Mouse (Mus musculus) ES-Bruce4 (cell line): ENCODE results near the gene Gadd45g. TPM values are rescaled to one million over a fixed set of nuclear protein-coding genes. Genes with fewer than 3 reads are reported as not detected.

Experiments used
- H3K27ac ChIP-seq: 2 replicates; pipeline ENCODE4 v1.5.1; 2012; ENCODE audit warnings: low read length, inconsistent platforms; ENCODE audit not compliant: insufficient read depth
- H3K27me3 ChIP-seq: 2 replicates; pipeline ENCODE4 v1.6.1; 2012; ENCODE audit warnings: mild to moderate bottlenecking, low read length, inconsistent platforms; ENCODE audit not compliant: control insufficient read depth, poor library complexity, insufficient read depth, severe bottlenecking
- H3K36me3 ChIP-seq: 2 replicates; pipeline ENCODE4 v1.6.1; 2012; ENCODE audit warnings: inconsistent platforms, mild to moderate bottlenecking, low read length, moderate library complexity; ENCODE audit not compliant: control insufficient read depth, poor library complexity, insufficient read depth, severe bottlenecking
- H3K4me1 ChIP-seq: one replicate; pipeline ENCODE4 v1.8.1; 2011; ENCODE audit warnings: low read length; ENCODE audit not compliant: control insufficient read depth, insufficient read depth
- H3K4me3 ChIP-seq: 2 replicates; pipeline ENCODE4 v1.5.1; 2011; ENCODE audit warnings: low read depth, mild to moderate bottlenecking, low read length
- H3K9ac ChIP-seq: 2 replicates; pipeline ENCODE4 v1.6.1; 2012; ENCODE audit warnings: low read depth, mild to moderate bottlenecking, inconsistent platforms; ENCODE audit not compliant: poor library complexity, severe bottlenecking
- H3K9me3 ChIP-seq: replicated peaks from 2 replicates; pipeline ENCODE4 v1.6.1; 2012; ENCODE audit warnings: mild to moderate bottlenecking, low read length, inconsistent platforms; ENCODE audit not compliant: control insufficient read depth, poor library complexity, insufficient read depth, severe bottlenecking
- CTCF ChIP-seq: IDR thresholded peaks from one replicate; pipeline ENCODE4 v1.8.1; 2011; ENCODE audit warnings: low read depth, low read length
- EP300 ChIP-seq: IDR thresholded peaks from 2 replicates; pipeline ENCODE4 v1.6.1; 2011; ENCODE audit warnings: low read depth, low read length; ENCODE audit not compliant: insufficient read depth
- POLR2A ChIP-seq: IDR thresholded peaks from one replicate; pipeline ENCODE4 v1.8.1; 2011; ENCODE audit warnings: low read length; ENCODE audit not compliant: insufficient read depth
- polyA plus RNA-seq: library from polyadenylated mRNA; stranded (reverse); fragments of >200 nt; gene quantifications from 2 replicates; pipeline ENCODE4 v1.2.4, GENCODE M21; 2011; ENCODE audit warnings: low read depth; ENCODE audit not compliant: missing spikeins, insufficient read depth, insufficient read length

Gene Gadd45g
- polyA plus RNA-seq, 1 experiment = 6.4 TPM

DNA sequence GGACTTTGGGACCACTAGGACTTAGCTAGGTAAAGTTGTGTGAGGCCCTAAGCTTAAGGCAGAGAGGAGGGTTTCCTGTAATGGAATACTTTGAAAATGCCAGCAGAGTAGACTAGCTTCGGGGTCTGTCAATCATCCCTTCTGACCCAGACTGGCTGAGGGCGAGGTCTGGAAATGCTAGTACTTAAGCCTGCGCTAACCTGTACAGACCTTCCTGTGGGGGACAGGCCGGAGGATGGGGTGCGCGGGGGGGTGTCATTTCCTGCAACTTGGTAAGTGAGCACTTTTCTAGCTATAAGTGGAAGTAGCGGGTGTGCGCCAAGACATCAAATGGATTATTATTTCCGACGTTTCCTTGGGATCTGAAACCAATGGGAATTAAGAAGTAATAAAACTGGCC lies 2.4 kb upstream of the Gadd45g start:
- H3K4me1 ChIP-seq = peaks cover 2% of the 10 kb centered on the region
- H3K27ac ChIP-seq = no peak overlapping the region
- TF ChIP-seq EP300 = no peak
- TF ChIP-seq POLR2A = no peak
- H3K9ac ChIP-seq = no peak overlapping the region
- H3K27me3 ChIP-seq = 0 out of 2 replicates have a peak, but pooled peaks cover 5% of the 10 kb centered on the region
- no peaks in the 10 kb centered on the region for H3K9me3 ChIP-seq
- no peaks in the 10 kb centered on the region for H3K36me3 ChIP-seq
- no peak overlapping the region for H3K4me3 ChIP-seq

DNA sequence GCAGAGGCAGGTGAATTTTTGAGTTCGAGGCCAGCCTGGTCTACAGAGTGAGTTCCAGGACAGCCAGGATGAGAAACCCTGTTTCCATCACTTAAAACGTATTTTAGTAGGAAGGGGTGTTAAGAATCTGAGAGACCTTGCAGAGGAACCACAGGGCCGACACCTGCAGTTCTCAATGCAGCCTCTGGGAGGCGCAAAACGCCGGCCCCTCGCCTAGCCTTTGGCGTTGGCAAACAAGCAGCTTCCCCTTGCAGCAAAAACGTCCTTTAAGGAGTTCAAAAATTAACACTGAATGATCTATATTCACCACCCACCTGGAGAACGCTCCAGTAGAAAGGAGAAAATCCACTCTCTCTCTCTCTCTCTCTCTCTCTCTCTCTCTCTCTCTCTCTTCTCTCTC lies 1.8 kb upstream of the Gadd45g start:
- H3K4me1 ChIP-seq = peaks cover 2% of the 10 kb centered on the region
- 0 out of 2 replicates have a peak, but pooled peaks cover 5% of the 10 kb centered on the region for H3K27me3 ChIP-seq
- no peaks in the 10 kb centered on the region for H3K9me3 ChIP-seq
- no peak overlapping the region for H3K4me3 ChIP-seq
- no peak overlapping the region for H3K27ac ChIP-seq
- H3K9ac ChIP-seq = no peak overlapping the region
- no peaks in the 10 kb centered on the region for H3K36me3 ChIP-seq
- TF ChIP-seq CTCF = peak; percentile 77
- TF ChIP-seq EP300 = no peak

DNA sequence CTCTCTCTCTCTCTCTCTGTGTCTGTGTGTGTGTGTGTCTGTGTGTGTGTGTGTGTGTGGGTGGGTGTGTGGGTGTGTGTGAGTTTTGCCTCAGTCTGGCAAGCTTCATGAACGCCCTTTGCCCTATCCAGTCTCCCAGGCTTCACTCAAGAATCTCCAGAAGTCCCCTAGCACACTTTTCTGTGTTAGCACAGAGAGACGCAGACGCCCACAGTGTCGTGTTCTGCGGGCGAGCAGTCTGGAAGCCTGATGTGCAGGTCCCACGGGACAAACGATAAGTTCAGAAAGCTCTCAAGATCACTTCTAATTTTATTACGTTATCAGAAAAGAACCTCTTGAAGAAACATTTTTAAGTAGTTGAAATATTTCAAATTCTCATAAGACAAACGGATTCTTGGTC lies 1.4 kb upstream of the Gadd45g start:
- no peaks in the 10 kb centered on the region for H3K36me3 ChIP-seq
- 0 out of 2 replicates have a peak overlapping the region, but pooled peaks have one; percentile 15 for H3K4me3 ChIP-seq
- H3K9ac ChIP-seq = no peak overlapping the region
- TF ChIP-seq POLR2A = no peak
- TF ChIP-seq EP300 = no peak
- TF ChIP-seq CTCF = no peak
- H3K27me3 ChIP-seq = 0 out of 2 replicates have a peak, but pooled peaks cover 5% of the 10 kb centered on the region
- H3K27ac ChIP-seq = no peak overlapping the region
- peaks cover 2% of the 10 kb centered on the region for H3K4me1 ChIP-seq
- H3K9me3 ChIP-seq = no peaks in the 10 kb centered on the region

DNA sequence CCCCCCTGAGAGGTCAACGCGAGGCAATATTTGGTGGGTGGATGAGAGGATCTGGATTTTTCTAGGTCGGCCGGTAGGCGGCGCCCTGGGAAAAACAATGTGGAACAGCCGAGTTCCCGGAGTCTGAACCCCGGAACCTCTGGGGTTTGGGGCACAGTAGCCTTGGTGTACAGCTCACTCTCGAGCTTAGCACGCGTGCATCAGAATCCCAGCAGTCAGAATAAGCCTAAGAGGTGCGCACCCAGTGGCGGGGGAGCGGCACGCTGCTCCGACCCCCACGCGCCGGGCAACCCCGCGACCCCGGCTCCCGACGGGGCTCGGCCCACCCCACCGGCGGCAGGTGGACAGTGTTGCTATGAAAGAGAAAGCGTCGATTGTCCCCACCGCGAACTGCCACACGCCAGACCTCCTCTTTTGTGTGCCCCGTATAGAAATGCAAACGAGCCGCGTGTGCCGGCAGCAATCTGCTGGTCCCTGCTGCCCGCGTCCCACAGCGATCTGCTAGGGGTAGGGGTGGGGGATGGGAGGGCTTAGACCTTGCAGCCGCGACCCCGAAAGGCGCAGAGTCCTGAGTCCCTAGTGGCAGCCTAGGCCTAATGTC lies 787 bp upstream of the Gadd45g start:
- Histone ChIP-seq H3K9me3 (no peaks in the 10 kb centered on the region), H3K27me3 (peaks cover 7% of the 10 kb centered on the region; the same call in 1 of the 2 replicates), H3K9ac (no peak overlapping the region), H3K4me1 (peaks cover 2% of the 10 kb centered on the region), H3K36me3 (no peaks in the 10 kb centered on the region), H3K4me3 (peak overlapping the region; percentile 49), H3K27ac (no peak overlapping the region)
- TF ChIP-seq EP300 (peak; percentile 99), POLR2A (no peak), CTCF (peak; percentile 32)

DNA sequence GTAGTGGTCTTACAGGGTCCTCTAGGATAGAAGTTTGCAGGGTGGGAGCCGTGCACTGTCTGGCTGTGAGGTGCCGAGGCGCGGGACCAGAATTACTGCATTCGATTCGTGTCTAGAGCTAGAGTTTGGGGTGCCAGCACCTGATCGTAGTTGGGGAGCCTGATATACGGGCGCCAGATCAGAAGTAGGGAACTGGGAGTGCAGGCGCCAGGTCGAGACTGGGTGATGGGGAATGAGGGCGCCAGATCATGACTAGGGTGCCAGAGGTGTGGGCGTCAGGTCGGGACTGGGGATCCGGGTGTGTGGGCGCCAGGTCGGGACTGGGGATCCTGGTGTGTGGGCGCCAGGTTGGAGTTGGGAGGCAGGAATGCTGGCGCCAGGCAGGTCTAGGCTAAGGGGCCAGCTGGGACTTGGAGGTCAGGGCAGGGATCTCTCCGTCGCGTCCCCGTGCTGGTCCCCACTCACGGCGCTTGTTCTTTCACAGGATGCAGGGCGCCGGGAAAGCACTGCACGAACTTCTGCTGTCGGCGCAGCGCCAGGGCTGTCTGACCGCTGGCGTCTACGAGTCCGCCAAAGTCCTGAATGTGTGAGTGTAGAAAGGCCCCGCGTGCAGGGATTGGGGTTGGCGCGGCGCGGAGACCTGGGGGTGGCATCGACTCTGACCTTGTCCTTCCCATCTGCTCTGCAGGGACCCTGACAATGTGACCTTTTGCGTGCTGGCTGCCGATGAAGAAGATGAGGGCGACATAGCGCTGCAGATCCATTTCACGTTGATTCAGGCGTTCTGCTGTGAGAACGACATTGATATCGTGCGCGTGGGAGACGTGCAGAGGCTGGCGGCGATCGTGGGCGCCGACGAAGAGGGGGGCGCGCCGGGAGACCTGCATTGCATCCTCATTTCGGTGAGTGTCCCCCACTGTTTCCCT lies 653 bp downstream of the Gadd45g start:
- Histone ChIP-seq H3K27me3 (peaks cover 7% of the 10 kb centered on the region; the same call in 1 of the 2 replicates), H3K27ac (no peak overlapping the region), H3K36me3 (no peaks in the 10 kb centered on the region), H3K4me3 (peak overlapping the region; percentile 78), H3K4me1 (peaks cover 2% of the 10 kb centered on the region), H3K9me3 (no peaks in the 10 kb centered on the region), H3K9ac (peak overlapping the region; percentile 36)
- TF ChIP-seq CTCF = no peak
- no peak for TF ChIP-seq EP300
- no peak for TF ChIP-seq POLR2A

DNA sequence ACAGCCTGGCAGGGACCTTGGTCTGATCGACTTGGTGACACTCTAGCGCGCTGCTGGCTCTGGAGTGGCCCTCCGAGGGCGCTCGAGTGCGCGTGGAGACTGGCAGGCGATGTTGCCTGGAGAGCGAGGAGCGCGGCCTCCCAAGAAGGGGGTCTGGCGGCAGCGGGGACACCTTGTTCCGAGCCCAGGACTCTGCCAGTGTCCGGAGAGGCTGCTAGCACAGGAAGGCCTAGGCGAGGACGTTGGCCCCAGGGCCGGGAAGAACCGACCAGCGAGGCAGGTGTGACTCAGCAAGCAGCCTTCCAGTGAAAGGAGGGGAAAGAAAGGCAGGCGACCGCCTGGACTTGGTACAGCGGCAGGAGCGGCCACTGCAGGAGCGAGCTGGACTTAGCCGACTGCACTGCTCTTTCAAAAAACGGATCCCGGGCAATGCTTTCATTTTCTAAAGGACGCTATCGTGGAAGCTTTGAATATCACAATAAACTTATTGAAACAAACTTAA lies 1.6 kb downstream of the Gadd45g start:
- H3K4me1 ChIP-seq = no peaks in the 10 kb centered on the region

More for the DNA sequence above, 1.6 kb downstream of the Gadd45g start:
- H3K27me3 ChIP-seq = peaks cover 6% of the 10 kb centered on the region; the same call in 1 of the 2 replicates
- H3K27ac ChIP-seq = no peak overlapping the region
- H3K9me3 ChIP-seq = no peaks in the 10 kb centered on the region
- TF ChIP-seq CTCF (peak; percentile 40), POLR2A (no peak)
- peak overlapping the region; percentile 78 for H3K4me3 ChIP-seq
- peak overlapping the region; percentile 36 for H3K9ac ChIP-seq
- no peaks in the 10 kb centered on the region for H3K36me3 ChIP-seq
